Mouse (Mus musculus): ENCODE results near the gene Cnnm3. TPM values are rescaled to one million over a fixed set of nuclear protein-coding genes. Genes with fewer than 3 reads are reported as not detected.

Cnnm3 gene
- polyA plus RNA-seq, 1 experiment: 10.2 TPM

DNA sequence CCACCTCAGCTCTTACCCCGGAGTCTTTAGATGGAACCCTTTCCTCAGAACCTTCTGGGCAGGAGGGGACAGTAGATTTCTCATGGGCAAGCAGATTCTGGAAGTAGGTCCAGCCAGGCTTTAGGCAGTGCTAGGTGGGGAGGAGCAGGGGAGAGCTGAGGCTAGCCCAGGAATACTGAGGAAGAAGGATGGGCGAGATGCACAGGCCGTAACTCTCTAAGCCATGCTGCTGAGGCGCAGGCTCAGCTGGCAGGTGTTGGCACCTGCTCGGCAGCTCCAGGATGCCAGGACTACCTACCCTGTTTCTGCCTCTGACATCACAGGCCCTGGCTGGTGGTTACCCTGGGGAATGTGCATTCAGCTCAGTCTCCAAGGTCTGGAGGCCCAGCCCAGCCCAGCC lies 58.7 kb downstream of the Cnnm3 start:
- TF ChIP-seq POLR2A (IDR thresholded peaks at IDR 0.05; ENCODE audit: insufficient read length, low read depth): no peak
- peak in 1 of 3 experiments; percentile 20 for TF ChIP-seq MYOG (IDR thresholded peaks at IDR 0.05; ENCODE audit: control insufficient read depth in 1 of 3, insufficient read depth in 1 of 3, insufficient read length in 2 of 3, low read depth in 2 of 3)
- no peak for TF ChIP-seq CEBPB (IDR thresholded peaks at IDR 0.05; ENCODE audit: insufficient read depth, poor library complexity, severe bottlenecking)
- peak in 1 of 3 experiments; percentile 24 for TF ChIP-seq MYOD1 (IDR thresholded peaks at IDR 0.05; ENCODE audit: control insufficient read depth in 1 of 3, insufficient read length in 2 of 3, low read depth in 2 of 3)
- TF ChIP-seq MAX (IDR thresholded peaks at IDR 0.05; ENCODE audit: low read depth): no peak
- Histone ChIP-seq H3K4me3 (no peak overlapping the region), H3ac (ENCODE audit: control insufficient read depth, insufficient read length) (no peak overlapping the region), H3K79me2 (ENCODE audit: control insufficient read depth, insufficient read depth) (no peaks in the 10 kb centered on the region), H3K27me3 (ENCODE audit: control insufficient read depth, insufficient read depth, insufficient read length) (no peaks in the 10 kb centered on the region), H3K4me2 (ENCODE audit: low read depth) (no peak overlapping the region), H3K36me3 (ENCODE audit: control insufficient read depth, insufficient read depth) (no peaks in the 10 kb centered on the region)

- Histone ChIP-seq H3ac (ENCODE audit: control insufficient read depth, insufficient read length) (no peak overlapping the region), H3K79me2 (ENCODE audit: control insufficient read depth, insufficient read depth) (no peaks in the 10 kb centered on the region), H3K4me3 (no peak overlapping the region), H3K27me3 (ENCODE audit: control insufficient read depth, insufficient read depth, insufficient read length) (no peaks in the 10 kb centered on the region), H3K36me3 (ENCODE audit: control insufficient read depth, insufficient read depth) (no peaks in the 10 kb centered on the region), H3K4me2 (ENCODE audit: low read depth) (peak overlapping the region; percentile 42)
- TF ChIP-seq TCF12 (IDR thresholded peaks at IDR 0.05; ENCODE audit: insufficient read depth, poor library complexity, severe bottlenecking) (no peak), CEBPB (IDR thresholded peaks at IDR 0.05; ENCODE audit: insufficient read depth, poor library complexity, severe bottlenecking) (no peak), MYOD1 (IDR thresholded peaks at IDR 0.05; ENCODE audit: control insufficient read depth in 1 of 3, insufficient read length in 2 of 3, low read depth in 2 of 3) (no peak), REST (IDR thresholded peaks at IDR 0.05; ENCODE audit: insufficient read depth, insufficient read length) (no peak), POLR2A (IDR thresholded peaks at IDR 0.05; ENCODE audit: insufficient read length, low read depth) (no peak), TCF3 (IDR thresholded peaks at IDR 0.05; ENCODE audit: insufficient read length, low read depth) (no peak), POLR2AphosphoS2 (IDR thresholded peaks at IDR 0.05; ENCODE audit: insufficient read length, low read depth) (peak; percentile 25), USF1 (IDR thresholded peaks at IDR 0.05; ENCODE audit: low read depth) (no peak), SRF (IDR thresholded peaks at IDR 0.05; ENCODE audit: control insufficient read depth, insufficient read length, low read depth) (no peak), E2F4 (IDR thresholded peaks at IDR 0.05; ENCODE audit: insufficient read depth) (no peak), MYOG (IDR thresholded peaks at IDR 0.05; ENCODE audit: control insufficient read depth in 1 of 3, insufficient read depth in 1 of 3, insufficient read length in 2 of 3, low read depth in 2 of 3) (peak in 1 of 3 experiments; percentile 25), MAX (IDR thresholded peaks at IDR 0.05; ENCODE audit: low read depth) (no peak)
Observed at GRCm38 (mm10) chr1:36571627-36572026, 60.0 kb downstream of the Cnnm3 start.

- H3K27me3 ChIP-seq (ENCODE audit: control insufficient read depth, insufficient read depth, insufficient read length): no peaks in the 10 kb centered on the region
- H3K4me2 ChIP-seq (ENCODE audit: low read depth): peak overlapping the region; percentile 42
- no peak for TF ChIP-seq POLR2AphosphoS2 (IDR thresholded peaks at IDR 0.05; ENCODE audit: insufficient read length, low read depth)
- no peak for TF ChIP-seq POLR2A (IDR thresholded peaks at IDR 0.05; ENCODE audit: insufficient read length, low read depth)
- no peak for TF ChIP-seq TCF3 (IDR thresholded peaks at IDR 0.05; ENCODE audit: insufficient read length, low read depth)
- TF ChIP-seq CEBPB (IDR thresholded peaks at IDR 0.05; ENCODE audit: insufficient read depth, poor library complexity, severe bottlenecking): no peak
- TF ChIP-seq MYOG (IDR thresholded peaks at IDR 0.05; ENCODE audit: control insufficient read depth in 1 of 3, insufficient read depth in 1 of 3, insufficient read length in 2 of 3, low read depth in 2 of 3): peak in 1 of 3 experiments; percentile 72
- TF ChIP-seq SRF (IDR thresholded peaks at IDR 0.05; ENCODE audit: control insufficient read depth, insufficient read length, low read depth): no peak
- TF ChIP-seq MYOD1 (IDR thresholded peaks at IDR 0.05; ENCODE audit: control insufficient read depth in 1 of 3, insufficient read length in 2 of 3, low read depth in 2 of 3): peak in 2 of 3 experiments; percentile 54 to 73
- no peak for TF ChIP-seq MAX (IDR thresholded peaks at IDR 0.05; ENCODE audit: low read depth)
- TF ChIP-seq USF1 (IDR thresholded peaks at IDR 0.05; ENCODE audit: low read depth): peak; percentile 59
- no peak for TF ChIP-seq REST (IDR thresholded peaks at IDR 0.05; ENCODE audit: insufficient read depth, insufficient read length)
- TF ChIP-seq E2F4 (IDR thresholded peaks at IDR 0.05; ENCODE audit: insufficient read depth): no peak
- TF ChIP-seq TCF12 (IDR thresholded peaks at IDR 0.05; ENCODE audit: insufficient read depth, poor library complexity, severe bottlenecking): no peak
- H3K79me2 ChIP-seq (ENCODE audit: control insufficient read depth, insufficient read depth): no peaks in the 10 kb centered on the region
- H3ac ChIP-seq (ENCODE audit: control insufficient read depth, insufficient read length): no peak overlapping the region
- no peak overlapping the region for H3K4me3 ChIP-seq
- H3K36me3 ChIP-seq (ENCODE audit: control insufficient read depth, insufficient read depth): no peaks in the 10 kb centered on the region
Observed at GRCm38 (mm10) chr1:36572140-36572700, 60.6 kb downstream of the Cnnm3 start.

GRCm38 (mm10) chr1:36572709-36573108 lies 61.0 kb downstream of the Cnnm3 start:
- Histone ChIP-seq H3K4me3 (no peak overlapping the region), H3K79me2 (ENCODE audit: control insufficient read depth, insufficient read depth) (no peaks in the 10 kb centered on the region), H3ac (ENCODE audit: control insufficient read depth, insufficient read length) (no peak overlapping the region), H3K4me2 (ENCODE audit: low read depth) (no peak overlapping the region), H3K36me3 (ENCODE audit: control insufficient read depth, insufficient read depth) (no peaks in the 10 kb centered on the region), H3K27me3 (ENCODE audit: control insufficient read depth, insufficient read depth, insufficient read length) (no peaks in the 10 kb centered on the region)
- no peak for TF ChIP-seq POLR2AphosphoS2 (IDR thresholded peaks at IDR 0.05; ENCODE audit: insufficient read length, low read depth)
- no peak for TF ChIP-seq TCF12 (IDR thresholded peaks at IDR 0.05; ENCODE audit: insufficient read depth, poor library complexity, severe bottlenecking)
- no peak for TF ChIP-seq USF1 (IDR thresholded peaks at IDR 0.05; ENCODE audit: low read depth)
- TF ChIP-seq SRF (IDR thresholded peaks at IDR 0.05; ENCODE audit: control insufficient read depth, insufficient read length, low read depth): no peak

DNA sequence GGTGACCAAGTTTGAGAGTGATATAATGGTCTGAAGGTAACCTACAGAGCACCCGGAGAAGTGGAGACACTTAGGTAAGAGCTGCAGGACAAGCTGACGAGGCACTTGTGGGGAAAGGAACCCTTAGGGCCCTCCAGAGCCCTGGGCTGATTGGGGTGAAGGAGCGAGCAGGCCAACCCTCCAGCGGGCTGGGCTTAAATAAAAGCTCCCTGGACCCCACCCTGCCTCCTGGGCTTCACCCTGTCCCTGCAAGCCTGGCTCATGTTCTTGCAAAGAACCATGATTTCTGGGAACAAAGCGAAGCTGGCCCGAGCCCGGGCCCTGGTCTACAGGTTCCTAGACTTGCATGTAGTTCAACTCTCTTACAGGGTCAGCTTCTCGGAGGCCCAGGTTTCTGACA lies 61.9 kb downstream of the Cnnm3 start:
- no peaks in the 10 kb centered on the region for H3K79me2 ChIP-seq (ENCODE audit: control insufficient read depth, insufficient read depth)
- no peak overlapping the region for H3K4me3 ChIP-seq
- H3ac ChIP-seq (ENCODE audit: control insufficient read depth, insufficient read length): no peak overlapping the region
- no peak overlapping the region for H3K4me2 ChIP-seq (ENCODE audit: low read depth)
- no peaks in the 10 kb centered on the region for H3K36me3 ChIP-seq (ENCODE audit: control insufficient read depth, insufficient read depth)
- TF ChIP-seq MYOD1 (IDR thresholded peaks at IDR 0.05; ENCODE audit: control insufficient read depth in 1 of 3, insufficient read length in 2 of 3, low read depth in 2 of 3): no peak
- TF ChIP-seq POLR2AphosphoS2 (IDR thresholded peaks at IDR 0.05; ENCODE audit: insufficient read length, low read depth): no peak
- no peak for TF ChIP-seq E2F4 (IDR thresholded peaks at IDR 0.05; ENCODE audit: insufficient read depth)
- TF ChIP-seq REST (IDR thresholded peaks at IDR 0.05; ENCODE audit: insufficient read depth, insufficient read length): no peak
- no peak for TF ChIP-seq CEBPB (IDR thresholded peaks at IDR 0.05; ENCODE audit: insufficient read depth, poor library complexity, severe bottlenecking)
- TF ChIP-seq MYOG (IDR thresholded peaks at IDR 0.05; ENCODE audit: control insufficient read depth in 1 of 3, insufficient read depth in 1 of 3, insufficient read length in 2 of 3, low read depth in 2 of 3): no peak
- TF ChIP-seq SRF (IDR thresholded peaks at IDR 0.05; ENCODE audit: control insufficient read depth, insufficient read length, low read depth): no peak
- TF ChIP-seq TCF3 (IDR thresholded peaks at IDR 0.05; ENCODE audit: insufficient read length, low read depth): no peak
- TF ChIP-seq MAX (IDR thresholded peaks at IDR 0.05; ENCODE audit: low read depth): no peak
- TF ChIP-seq USF1 (IDR thresholded peaks at IDR 0.05; ENCODE audit: low read depth): no peak
- TF ChIP-seq TCF12 (IDR thresholded peaks at IDR 0.05; ENCODE audit: insufficient read depth, poor library complexity, severe bottlenecking): no peak
- no peaks in the 10 kb centered on the region for H3K27me3 ChIP-seq (ENCODE audit: control insufficient read depth, insufficient read depth, insufficient read length)

All from myocyte (in vitro differentiated cells).